Mouse (Mus musculus) MEL-GATA-1-ER (cell line): Measurements from ENCODE around the gene Rps26.
A peak's percentile ranks its signal among the peaks of the same experiment; 100 is the strongest.

ENCODE experiments used
- DNase-seq: peaks from one replicate; pipeline ENCODE4 v3.0.0-alpha.2; 2012; ENCODE audit warnings: low read depth; ENCODE audit errors: extremely low read depth

Gene Rps26

DNA sequence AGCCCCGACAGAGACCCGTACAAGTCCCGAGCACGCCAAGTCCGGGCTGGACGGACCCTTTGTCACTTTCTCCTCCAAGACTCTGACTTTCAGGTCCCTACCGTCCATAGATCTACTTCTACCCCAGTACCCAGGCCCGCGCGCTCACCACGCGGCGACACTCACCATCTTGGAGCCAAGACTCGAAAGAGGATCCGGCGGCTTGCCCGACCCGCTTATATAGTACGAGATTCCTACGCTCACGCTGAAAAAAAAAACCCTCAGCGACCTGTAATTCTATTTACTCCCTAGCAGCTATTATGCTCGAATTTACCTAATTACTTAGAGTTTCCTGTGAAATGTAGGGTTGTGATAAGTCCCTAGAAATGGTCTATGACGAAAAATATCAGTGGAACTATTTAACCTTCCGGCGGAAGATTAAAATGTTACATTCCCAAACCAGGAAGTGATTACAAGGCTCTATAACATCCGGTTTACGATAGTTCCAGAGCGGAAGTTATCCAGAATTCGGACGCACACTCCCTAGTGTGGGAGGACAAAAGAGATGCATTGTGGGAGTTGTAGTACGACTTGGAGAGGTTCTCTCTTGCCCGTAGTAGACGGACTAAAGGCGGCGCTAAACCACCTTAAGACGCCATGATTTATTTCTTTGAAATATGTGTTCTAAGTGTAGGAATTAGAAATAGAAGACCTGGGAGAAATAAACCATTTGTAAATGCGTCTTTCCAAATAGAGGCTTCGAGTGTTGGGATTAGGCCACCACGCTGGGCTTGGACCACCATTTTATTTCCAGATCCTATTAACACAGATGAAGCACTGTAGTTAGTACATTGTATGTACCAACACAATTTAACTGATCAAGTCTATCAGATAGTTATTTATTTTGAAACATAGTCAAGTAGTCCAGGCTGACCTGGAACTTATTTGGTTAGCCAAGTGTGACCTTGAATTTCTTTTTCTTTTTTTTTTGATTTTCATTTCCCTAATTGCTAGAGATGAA is at the start of gene Rps26:
Gene Rps26 (minus strand): TSS at position 437 of the 1,000 bp plus-strand sequence.
- peak; percentile 100 for DNase-seq

DNA sequence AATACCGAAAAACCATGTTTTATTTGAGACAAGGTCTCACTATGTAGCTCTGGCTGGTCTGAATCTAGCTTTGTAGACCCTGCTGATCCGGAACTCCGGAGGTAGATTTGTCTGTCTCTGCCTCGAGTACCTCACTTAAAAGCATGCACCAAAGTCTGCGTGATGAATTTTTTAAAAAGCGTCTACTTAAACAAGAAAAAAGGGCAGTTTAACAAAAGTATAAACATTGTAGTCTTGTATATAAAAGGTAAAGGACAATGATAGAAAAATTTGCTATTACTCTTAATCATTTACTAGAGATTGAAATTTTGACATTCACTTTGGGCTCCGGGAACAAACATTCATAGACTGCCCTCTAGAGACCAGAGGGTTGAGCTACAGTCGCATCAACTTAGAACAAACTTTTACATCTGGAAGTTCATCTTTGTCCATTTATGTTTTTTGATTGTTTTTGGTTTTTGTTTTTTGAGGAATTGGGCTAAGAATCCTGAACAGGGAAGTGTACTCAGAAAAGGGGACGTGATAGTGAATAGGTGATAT is 48.0 kb upstream of the Rps26 start:
- peak; percentile 53 for DNase-seq

DNA sequence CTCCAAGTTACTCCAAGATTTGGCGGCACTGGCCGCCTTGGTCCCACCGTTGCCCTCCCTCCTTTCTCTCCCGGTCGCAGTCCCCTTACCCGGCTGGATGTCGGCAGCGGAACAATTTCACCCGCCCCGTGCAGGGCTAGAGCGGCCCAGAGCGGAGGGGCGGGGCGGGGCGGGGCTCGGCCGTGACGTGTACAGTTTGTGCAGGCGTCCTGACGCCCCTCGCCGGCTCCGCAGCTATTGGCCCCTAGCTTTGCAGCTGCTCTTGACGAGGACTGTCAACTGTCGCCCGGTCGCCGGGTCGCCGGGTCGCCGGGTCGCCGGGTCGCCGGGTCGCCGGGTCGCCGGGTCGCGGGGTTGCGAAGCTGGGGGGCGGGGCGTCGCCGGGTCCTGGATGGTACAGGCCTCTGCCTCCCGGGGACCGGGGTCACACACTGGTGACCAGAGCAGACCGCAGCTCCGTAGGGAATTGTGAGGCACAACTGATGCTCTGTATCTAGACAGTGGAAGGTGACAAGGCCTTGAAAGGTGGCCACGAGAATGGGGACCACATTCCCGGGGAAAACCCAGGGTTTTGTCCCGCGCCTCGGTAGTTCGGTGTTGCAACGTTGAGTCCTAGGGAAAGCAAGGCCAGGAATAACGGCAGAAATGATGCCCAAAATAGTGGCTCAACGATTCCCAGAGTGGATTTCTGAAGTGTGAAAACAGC is 47.4 kb upstream of the Rps26 start, which contains the start of gene Suox:
Gene Suox (minus strand): TSS at position 311 of the 706 bp plus-strand sequence.
- peak; percentile 54 for DNase-seq

DNA sequence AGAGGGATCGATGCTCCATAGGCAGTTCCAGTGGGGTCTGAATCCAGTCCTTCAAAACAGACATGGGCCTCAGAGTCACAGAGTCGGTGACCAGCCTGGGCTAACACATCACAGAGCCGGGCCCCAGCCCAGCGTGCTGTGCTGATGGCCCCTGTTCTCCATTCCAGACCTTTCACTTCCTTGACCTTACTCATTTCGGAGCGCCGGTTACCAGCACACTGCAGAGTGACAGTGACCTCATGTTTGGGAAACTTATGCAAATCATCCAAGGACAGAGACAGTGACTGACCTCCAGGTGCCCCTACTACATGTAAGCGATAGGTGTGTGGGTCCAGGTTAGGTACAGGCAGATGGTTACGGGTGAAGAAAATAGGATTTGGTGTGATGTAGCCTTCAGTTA is 44.6 kb upstream of the Rps26 start:
- no peak for DNase-seq

DNA sequence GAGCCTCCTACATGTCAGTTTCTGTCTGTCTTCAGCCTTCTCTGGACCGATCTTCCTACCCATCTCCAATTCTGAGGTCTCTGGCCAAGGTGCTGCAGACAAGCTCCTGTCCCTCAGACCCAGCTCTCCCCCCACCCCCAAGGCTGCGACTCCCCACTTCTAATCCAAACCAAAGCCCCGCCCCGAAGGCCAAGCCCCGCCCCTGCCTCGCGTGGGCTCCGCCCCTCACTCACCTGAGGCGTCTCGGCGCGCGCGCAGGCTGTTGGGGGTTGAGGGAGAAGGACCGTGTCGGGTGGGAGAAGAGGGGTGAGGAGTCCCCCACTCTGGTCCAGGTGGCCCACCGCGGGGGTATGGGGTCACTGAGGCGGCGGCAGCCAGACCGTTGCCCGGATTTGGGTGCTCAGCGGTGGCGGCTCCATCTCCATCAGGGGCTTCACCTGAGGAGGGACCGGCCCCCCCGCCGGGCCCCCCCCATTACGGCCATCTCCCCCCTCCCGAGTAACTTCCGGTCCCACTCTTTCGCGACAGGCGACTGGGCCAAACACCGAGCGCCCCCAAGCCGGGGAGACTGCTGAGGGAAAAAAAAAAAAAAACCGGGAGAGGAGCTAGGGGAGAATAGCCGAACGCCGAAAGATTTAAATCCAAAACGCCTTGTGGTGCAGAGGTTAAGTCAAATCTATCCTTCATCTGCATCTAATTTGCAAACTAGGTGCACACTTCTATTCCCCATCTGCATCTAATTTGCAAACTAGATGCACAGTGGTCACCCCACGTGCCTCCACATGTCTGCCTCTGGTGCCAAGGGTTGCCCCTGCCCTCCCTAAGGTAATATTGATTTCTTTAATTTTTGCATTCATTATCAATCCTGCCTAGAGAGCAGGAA is 42.5 kb upstream of the Rps26 start:
- no peak for DNase-seq

DNA sequence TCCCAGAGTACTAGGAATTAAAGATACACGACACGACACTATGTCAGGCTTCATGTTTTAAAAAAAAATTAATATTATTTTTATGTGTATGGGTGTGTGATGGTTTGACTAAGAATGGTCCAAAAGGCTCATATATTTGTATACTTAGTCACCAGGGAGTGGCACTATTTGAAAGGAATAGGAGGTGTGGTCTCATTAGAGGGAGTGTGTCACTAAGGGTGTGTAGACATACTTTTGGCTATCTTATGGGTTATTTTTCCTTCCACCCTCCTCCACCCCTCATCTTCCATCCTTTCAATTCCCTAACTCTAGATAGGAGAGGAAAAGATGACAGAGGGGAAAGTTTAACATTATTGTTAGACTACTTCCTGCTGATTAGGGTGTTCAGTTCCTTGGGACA is 39.3 kb upstream of the Rps26 start:
- DNase-seq: no peak

DNA sequence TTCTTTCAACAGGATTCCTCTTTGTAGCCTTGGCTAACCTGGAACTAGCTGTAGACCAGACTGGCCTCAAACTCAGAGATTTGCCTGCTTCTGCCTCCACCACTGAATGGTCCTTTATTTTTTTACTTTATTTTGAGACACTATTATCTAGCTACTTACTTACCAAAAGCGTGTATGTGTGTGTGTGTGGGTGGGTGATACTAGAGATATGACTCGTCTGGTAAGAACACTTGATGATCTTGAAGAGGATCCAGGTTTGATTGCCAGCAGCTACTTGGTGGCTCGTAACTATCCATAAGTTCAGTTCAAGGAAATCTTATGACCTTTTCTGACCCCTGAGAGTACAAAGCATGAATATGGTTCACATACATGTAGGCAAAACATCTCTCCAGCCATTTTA is 38.8 kb upstream of the Rps26 start:
- no peak for DNase-seq

DNA sequence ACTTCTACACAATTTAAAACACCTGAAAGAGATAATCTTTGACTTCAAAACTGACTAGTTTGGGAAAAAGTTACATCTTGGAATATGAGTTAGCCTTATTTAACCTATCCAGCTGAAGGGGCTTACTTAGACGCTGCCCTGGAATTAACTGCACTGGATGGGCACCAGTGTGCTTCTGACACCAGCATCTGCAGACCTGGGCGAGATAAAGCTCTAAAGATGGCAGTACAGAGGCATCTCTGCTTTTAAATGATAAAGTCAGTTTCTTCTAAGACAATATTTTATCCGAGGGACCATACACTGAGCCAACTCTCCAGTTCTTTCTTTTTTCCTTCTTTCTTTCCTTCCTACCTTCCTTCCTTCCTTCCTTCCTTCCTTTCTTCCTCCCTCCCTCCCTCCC is 38.3 kb upstream of the Rps26 start:
- DNase-seq: no peak

DNA sequence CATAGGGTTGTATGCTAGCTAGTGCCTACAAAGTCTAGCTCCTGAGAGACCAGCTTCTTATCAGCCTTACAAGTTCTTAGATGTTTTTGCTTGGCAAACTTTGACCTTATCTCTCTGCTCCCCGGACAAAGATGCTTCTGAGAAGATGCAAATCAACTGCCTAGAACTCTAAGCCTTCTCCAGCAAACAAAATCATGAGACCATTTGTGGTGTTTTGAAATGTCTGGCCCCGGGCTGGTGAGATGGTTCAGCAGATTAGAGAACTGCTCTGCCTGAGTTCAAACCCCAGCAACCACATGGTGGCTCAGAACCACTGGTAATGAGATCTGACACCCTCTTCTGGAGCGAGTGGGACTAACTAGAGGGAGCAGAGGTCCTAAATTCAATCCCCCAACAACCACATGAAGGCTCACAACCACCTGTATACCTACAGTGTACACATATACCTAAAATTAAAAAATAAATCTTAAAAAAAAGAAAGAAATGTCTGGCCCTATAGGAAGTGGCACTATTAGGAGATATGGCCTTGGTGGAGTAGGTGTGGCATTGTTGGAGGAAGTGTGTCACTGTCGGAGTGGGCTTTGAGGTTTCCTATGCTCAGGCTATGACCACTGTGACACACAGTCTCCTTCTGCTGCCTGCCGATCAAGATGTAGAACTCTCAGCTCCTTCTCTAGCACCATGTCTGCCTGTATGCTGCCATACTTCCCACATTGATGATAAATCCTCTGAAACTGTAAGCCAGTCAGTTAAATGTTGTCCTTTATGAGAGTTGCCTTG is 37.1 kb upstream of the Rps26 start:
- peak; percentile 26 for DNase-seq

DNA sequence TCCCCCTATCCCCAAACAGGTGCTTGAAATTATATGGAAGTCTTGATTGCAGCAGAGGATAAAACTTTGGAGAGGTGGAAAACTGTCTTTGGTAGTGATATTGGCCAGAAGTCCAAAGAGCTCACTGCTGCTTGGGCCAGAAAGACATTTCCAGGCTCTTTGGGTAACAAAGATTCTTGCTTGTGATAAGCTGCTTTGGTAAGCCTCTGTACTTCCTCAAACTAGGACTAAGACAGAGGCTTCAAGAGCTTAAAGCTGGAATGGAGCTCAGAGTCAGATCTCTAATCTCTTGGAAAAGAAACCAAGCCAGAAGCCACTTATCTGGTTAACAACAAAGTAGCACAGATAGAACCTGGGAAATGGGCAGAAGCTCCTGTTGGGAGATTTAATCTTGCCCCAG is 35.9 kb upstream of the Rps26 start:
- DNase-seq: no peak

DNA sequence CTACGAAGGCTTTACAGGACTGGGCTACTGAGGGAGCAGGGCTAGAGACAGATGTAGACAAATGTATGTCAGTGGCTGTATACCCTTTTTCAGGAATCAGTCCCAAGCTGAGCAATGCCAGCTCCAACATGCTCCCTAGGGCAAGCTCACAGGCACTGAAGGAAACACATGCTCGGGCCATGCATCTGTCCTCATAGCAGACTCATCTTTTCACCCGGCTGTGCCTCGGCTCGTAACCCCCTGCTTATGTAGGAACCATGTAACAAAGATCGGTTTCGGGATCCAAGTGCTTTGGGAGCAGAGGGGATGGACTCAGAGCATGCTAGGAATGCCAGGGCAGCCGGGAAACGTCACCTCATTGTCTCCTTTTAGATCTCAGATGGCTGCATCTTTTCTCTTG is 32.9 kb upstream of the Rps26 start:
- DNase-seq: no peak

DNA sequence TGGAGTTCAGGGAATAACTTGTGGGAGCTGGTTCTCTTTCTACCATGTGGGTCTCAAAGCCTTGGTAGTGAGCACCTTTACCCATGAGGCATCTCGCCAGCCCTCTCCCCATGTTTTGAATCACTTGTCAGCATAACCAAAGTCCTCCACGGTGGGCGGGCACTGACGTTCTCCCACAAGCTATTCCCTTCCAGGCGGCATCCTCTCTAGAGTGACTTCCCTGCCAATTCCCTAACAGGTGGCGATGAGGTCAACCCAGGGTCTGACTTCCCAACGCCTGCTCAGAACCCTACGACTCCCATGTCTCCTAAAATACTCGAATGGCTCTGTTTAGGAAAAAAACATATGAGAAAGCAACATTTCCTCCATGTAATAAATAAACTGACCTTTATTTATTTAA is 31.3 kb upstream of the Rps26 start:
- no peak for DNase-seq

DNA sequence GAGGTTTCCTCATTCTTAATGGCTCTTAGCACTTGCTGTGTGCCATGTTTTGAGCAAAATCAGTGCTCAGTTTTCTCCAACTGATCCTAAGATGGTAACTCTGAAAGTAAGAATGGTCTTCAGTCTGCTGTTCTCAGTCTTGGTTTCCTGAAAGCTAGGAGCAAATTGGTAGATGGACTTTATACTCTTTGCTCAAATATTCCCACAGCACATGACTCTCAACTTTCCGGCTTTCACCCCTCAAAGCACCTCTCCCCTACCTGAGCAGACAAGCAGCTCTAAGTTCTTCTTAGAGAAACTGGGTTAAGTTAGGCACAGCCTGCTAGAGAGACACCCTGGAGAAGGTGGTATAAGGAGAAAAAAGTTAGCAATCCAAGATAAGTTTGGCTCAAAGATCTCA is 30.2 kb upstream of the Rps26 start:
- no peak for DNase-seq

DNA sequence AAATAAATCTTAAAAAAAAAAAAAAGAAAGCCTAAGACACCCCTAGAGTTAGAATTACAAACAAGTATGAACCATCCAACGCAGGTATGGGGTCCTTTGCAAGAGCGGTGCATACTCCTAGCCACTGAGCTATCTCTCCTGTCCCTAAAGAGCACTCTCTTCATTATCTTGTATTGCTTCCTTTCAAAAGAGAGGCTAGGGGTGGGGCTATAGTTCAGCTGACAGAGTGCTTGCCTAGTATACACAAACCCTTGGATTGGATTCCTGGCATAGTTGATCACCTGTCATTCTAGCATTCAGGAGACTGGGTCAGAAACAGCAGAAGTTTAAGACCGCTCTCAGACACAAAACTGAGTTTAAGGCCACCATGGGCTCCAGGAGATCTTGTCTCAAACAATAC is 28.7 kb upstream of the Rps26 start:
- DNase-seq: peak; percentile 33

DNA sequence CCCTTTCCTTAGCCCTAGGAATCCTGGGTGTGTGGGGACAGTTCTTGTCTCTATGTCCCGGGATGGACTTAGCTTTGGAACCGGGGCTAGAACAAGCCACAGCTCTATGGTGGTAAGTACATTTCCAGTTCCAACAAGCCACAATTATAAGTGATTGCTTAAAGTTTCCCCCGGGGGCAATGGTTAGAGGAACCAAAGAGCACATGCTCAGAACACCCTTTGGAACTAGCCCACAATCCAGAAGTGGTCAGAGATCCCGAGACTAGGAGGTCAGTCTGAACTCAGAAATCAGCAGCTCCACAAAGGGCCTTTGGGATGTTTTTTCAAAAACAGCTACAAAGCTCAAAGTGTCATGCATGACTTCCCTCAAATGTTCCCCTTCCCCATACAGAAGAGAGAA is 27.3 kb upstream of the Rps26 start:
- no peak for DNase-seq

DNA sequence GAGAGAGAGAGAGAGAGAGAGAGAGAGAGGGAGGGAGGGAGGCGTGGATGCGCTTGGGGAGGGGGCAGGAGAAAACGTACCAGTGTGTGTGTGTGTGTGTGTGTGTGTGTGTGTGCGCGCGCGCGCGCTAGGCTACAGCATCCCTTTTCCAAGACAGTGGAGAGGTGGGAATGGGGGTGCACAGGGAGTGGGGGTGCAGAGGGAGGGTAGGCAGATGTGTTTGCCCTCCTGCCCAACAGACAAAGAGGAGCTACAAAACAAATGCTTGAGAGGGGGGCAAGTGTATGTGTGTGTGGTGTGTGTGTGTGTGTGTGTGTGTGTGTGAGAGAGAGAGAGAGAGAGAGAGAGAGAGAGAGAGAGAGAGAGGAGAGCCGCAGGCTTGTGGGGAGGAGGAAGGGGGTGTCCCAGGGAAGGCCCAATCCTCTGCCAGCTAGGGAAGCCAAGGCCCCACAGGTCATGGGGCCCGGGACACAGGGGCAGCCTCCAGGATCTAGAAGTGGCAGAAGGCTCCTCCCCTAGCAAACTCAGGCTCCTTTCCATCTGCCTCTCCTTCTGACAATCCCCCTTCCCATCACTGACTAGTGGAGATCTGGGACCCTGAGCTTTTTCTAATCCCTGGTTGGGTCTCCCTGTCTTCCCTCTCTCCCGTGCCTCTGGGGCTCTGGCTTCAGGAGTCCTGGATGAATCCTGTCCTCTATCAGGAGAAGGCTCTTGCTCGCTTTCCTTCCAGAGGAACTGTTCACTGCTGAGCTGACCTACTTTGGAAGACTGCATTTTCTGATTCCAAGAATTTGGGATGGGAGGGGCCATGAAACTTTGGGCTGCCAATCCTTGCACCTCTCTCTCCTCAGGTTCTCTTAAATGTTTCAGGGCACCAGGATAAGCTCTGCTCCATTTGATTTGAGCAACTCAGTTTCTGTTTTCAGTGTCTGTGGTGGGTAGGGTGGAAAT is 19.9 kb upstream of the Rps26 start:
- no peak for DNase-seq

DNA sequence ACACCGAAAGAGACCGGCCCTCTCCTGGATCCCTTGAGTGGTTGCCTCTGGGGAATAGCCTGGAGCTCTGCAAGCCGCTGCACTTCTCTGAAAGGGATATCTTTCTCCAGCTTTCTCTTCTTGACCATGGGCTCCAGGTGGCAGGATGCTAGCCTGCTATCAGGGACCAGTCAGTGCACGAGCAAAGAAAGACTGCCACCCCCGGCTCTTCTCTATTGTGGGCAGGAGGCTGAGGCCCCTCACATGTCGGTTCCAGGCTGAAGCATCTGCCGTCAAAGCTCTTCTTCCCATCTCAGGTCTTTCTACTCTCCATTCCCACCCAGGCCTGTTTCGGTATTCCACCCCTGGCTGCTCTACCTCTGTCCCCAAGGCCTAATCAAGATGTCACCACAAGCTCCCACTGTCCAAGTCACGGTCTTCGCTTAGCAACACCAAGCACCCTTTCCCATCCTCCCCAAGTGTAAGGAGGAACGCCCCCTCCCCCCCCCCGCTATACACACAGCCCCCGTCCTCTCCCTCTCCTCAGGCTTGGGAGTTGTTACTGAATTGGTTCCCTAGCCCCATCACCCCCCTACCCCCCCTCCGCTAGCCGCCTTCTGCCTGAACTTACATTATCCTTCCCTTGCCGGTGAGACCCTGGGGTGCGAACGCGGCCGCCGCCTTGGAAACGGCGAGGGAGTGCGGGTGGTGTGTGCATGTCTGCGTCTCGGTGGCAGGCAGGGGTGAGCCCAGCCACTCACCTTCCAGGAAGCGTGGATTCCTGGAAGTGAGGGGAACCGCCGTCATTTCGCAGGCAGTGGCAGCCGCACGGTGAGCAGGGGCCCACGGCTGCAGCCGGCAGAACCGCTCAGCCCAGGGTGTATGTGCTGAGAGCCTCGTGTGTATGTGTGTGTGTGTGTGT is 18.8 kb upstream of the Rps26 start, which contains the start of gene Ikzf4:
Gene Ikzf4 (minus strand): TSS at position 881 of the 901 bp plus-strand sequence.
- DNase-seq: no peak

DNA sequence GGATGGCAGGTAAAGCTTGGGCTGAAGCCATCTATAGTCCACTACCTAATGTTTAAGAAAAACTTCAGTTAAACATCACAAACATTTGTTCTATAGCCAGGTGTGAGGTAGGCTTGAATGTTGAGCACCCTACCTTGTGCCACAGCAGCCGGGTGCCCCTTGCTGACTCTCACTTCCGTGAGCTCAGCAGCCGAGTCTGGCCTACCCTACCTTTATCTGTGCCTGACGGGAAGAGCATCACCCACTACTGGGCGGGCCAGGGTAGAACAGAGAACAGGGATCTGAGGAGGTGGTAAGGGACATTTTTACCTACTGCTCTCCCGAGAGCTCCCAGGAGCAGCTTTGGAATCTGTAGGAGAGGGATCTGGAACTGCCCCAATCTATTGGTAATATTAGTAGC is 16.2 kb upstream of the Rps26 start:
- DNase-seq: no peak
